Mouse (Mus musculus) hematopoietic stem cell, adult 5-6 weeks (primary cell): ENCODE data around the gene Rgs3. TPM values are rescaled to one million over a fixed set of nuclear protein-coding genes. Genes with fewer than 3 reads are reported as not detected.

ENCODE experiments used
- ATAC-seq, 2 experiments: fragments of 125-278 bp in 1 of 2; replicated peaks in 1 of 2; 2 replicates each; pipeline ENCODE4 v1.8.0; 2016 to 2017; ENCODE audit warnings: inconsistent platforms in 2 of 2, mild to moderate bottlenecking in 2 of 2, moderate number of reproducible peaks in 2 of 2, low read depth in 1 of 2, moderate TSS enrichment in 1 of 2; ENCODE audit not compliant: low FRiP score in 2 of 2, poor library complexity in 2 of 2, severe bottlenecking in 2 of 2, insufficient read depth in 1 of 2, low TSS enrichment in 1 of 2
- total RNA-seq: library from RNA; stranded (forward); fragments of 172-1452, 232-1000 nt; gene quantifications from 2 replicates; pipeline ENCODE4 v1.2.3, GENCODE M21; 2017

Rgs3 gene
- total RNA-seq, 1 experiment from 2014 or later: 23.7 TPM

DNA sequence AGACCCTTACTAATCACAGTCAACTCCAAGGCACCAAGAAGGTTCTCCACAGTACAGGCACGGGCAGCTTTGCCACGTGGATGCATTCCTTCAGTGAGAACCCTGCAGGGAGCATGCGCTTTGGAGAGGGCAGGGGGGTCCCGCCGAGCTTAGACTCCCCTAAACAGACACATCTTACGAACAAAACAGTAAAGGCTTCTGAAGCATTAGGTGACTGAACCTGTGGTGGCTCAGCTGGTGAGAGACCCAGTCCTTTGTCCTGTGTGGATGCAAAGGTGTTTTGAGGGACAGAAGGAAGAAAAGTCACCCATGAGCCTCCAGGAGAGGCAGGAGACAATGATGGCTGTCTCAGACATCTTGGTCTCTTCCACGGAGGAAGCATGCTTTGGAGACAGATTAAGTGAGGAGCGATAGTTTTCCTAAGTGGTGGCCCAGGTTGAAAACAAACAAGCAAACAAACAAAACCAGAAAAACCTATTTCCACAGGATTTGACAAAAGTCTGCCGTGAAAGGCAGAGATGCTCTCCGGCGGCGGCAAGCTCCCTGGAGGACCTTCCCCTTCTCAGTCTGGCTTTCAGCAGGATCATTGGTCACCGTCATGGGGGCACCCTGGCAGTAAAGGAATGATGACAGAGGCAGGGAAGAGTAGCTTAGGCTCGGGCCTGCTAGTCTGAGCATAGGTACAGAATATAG, 100.4 kb downstream of the Rgs3 start:
- no peak for ATAC-seq

DNA sequence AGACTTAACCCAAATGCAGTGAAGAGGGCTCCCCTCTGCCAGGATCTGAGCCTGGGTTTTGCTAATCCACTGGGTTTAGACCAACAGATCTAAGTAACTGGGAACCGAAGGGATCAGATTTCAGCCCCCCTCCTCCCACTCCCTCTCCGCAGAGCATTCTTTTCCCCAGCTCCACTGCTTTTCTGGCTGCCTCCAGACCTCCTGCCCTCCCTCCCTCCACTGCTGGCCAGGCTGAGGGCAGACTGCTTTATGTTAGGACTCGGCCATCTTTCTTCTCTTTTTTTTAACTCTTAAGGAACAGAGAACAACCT, 100.9 kb downstream of the Rgs3 start:
- no peak for ATAC-seq

DNA sequence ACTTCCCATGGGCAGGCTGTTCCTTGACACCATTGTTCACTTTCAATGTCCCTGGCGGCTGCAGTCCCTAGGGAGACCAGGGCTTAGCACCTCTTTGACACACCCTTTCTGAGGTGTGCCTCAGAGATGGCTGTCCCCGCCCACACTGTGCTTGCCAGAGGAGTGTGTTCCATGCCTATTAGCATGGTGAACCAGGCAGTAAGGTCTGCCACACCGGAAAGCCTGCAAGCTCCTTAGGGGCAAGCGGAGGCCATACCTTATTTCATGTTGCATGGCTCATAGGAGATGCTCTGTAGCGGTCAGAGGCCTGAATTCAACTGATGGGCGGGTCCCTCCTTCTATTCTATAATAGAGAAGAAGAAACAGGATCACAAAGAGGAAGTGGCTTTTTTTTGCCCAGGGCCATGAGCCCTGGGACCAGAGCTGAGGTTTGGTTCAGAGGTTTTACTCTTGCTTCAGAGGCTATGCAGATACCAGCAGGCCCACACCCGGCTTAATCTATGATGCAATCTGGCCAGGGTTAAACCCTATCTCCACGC, 101.7 kb downstream of the Rgs3 start:
- ATAC-seq: peak; percentile 90 to 91

DNA sequence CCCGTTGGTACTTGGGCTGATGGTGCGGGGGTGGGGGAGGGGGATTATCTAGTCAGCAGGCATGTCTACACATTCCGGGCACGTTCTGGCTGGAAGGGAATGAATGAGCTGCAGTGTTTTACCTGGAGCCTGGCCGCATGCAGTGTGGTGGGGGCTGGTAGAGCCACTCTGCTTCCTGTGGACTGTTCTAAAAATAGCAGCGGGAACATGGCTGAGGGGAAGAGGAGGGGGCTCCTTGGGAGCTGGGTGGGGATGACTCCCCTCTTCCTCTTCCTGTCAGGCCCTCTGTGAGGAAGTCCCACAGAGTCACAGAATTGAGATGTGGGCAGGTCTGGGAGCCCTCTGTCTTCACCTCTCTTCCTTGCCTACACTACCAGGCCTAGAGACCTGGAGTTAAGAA, 103.7 kb downstream of the Rgs3 start:
- ATAC-seq: peak; percentile 14 to 33; a peak in 3 of 4 replicates

DNA sequence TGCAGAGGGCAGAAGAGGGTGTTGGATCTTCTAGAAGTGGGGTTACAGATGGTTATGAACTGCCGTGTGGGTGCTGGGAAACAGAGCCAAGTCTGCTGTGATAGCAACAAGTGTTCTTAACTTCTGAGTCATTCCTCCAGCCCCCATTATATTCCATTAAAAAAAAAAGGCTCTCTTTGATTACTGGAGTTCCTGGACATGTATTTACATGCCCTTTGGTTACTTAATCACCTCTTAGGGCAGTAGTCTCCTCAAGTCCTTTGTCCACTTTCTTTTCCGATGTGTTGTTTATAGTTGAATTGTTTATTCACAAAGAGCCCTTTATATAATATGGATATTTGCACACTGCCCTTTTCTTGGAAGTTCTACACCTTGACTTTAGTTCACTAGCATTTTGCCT, 106.2 kb downstream of the Rgs3 start:
- ATAC-seq: no peak

DNA sequence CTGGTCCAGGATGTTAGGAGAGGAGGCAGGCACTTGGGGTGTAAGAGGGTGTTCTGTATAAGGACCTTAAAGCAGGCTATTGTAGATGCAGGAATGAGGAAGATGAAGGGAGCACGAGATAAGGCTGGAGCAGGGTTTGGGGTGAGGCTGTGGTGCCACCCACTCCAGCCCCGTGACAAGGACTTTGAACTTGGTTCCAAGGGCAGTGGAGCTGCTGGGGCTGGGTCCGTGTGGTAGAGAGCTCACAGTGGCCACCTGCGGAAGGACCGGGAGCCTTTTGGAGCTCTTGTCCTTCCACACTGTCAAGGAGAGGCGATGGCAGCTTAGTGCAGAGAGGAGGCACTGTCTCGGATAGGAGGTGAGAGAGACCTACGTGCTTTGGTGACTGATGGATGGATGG, 109.0 kb downstream of the Rgs3 start:
- no peak for ATAC-seq

DNA sequence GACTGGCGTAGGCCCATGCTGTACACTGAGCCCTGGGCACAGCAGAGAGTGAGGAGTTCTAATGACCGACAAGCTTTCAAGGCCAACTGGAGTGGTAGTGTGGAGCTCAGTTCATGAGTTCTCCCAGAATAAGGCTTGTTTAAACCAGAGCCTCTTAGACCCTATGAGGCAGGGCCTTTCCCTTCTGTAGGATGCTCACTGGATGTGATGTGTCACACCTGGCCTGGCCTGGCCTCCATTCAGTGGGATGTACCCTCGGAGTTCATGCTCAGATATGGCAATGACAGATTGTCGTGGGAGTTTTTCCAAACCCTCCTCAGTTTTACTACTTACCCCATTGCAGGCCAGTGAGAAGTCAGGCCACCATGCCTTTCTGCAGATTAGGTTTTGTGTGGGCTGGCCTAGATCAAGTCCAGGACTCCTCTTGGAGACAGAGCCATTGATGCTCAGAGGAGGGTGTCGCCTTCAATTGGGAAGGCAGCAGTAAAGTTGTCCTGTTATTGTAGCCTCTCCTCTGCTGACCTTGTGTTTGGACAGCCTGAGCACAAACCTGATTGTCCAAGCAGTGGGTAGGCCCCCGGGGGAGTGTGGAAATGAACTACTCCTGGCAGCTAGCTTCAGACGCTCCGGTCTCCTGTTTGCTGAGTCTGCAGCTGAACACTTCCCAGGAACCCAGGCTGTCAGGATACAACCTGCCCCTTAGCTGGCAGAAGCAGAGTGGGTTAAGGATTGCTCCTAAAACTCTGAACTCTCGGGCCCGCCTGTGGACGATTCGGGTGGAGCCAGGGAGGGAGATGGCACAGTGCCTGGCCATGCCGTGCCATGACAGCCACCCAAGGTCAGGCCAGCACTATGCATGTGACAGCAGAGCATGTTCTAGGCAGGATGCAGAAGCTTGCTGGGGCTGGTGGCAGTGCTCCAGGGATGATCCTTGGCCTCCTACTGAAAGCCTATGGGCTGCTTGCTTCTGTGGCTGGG, 109.7 kb downstream of the Rgs3 start:
- ATAC-seq: no peak

DNA sequence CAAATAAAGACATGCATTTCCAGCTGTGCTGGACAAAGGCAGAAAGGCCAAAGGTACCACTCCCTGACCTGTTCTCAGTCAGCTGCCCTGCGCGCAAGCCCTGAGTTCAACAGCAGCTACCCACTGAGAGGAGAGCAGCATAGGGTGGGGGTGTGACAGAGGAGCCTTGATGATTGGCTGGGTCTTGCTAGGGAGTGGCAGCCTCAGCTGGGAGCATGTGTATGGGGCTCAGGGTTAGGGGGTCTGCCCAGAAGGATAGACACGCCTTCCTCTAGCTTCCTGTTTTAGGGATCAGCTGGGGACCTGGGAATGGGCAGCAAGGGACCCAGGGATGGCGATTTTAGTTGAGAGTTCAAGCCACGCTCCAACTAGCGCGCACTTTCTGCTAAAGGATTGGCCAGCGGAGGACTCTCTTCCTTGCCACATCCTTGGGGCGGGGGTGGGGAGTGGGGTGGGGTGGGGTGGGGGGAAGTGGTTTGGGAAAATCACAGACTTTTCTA, 113.9 kb downstream of the Rgs3 start:
- no peak for ATAC-seq

DNA sequence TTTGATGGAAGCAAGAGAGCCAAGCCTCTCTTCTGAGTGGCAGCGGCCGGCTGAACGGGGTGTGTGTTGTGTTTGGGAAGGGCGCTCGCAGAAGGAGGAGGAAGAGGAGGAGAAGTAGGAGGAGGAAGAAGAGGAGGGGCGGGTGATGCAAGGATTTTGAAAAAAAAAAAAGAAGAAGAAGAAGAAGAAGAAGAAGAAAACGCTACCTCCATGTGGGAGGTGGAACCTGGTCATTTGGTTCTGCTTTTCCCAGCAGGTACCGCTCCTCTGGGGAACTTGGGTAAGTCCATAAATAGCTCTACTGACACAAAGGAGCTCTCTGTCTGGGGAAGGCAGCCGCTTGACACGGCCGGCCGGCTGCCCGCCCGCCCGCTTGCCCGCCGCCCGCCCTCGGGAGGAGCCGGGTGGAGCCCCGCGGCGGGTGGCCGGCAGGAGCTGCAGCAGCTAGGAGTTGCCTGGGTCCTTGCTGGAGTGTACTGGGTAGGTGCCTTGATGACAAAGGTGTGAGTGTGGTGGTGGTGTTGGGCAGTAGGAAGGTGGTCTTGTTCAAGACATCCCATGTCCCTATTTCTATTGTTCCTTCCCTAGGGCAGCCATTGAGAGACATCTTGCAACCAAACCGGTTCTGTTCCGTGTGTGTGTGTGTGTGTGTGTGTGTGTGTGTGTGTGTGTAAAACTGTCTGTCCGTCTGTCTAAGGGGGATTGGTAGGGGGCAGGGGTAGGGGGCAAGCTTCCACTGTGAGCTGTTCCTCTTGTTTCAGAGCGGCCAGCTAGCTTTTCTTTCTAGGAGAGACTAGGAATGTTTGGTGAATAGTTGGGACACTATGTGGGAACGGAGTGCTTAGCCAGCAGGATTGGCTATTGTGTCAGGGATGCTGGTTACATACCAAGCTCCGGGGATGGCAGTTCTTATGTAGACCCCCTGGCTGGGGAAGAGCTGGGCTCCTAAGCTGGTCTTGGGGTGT, 114.7 kb downstream of the Rgs3 start:
- ATAC-seq: peak; percentile 63 to 67; a peak in 3 of 4 replicates

DNA sequence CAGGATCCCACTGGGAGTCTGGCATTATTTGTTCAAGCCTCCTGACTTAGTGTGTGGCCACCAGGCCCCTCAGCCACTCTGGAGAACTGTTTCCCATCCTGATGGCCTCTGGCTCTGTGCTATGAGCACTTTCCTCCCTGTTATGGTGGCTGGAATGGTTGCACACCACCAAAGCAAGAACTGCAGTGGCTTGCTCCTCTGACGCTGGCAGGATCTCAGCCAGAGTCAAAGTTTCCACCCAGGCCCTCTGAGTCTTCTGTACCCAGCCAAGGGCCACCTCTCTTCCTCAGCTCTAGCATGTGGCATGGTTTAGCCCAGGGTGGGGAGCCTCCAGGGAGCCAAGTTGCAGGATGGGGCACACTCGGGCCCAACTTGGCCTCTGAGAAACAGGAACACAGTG, 115.7 kb downstream of the Rgs3 start:
- ATAC-seq: no peak

DNA sequence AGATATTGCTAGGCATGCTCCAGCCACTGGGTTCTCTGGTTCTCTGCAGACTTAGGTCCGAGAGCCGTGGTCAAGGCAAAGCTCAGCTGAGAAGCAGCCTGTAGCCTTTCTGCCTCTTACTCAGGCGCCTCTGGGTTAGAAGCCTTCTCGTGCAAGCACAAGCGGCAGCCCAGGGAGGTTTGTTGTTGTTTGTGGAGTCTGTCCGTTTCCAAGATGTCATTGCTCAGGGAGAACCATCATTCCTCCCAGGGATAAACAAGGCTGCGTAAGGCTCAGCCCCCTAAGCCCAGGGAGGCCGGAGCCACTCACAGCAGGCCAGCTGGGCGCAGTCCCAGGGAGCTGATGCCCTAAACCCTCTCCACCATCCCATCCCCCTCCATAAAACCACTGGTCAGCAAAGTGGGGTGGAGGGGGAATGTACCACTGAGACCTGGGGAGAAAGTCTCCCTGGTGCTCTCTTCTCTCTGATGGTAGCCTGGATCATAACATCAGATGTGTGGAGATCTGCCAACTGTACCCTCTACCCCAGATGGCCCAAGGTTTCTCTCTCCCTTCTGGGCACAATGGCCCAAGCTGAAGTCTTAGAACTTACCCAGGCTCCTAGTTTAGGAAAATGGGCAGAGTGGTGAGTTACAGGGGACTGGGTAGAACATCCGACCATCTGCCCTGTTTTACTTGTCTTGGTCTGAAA, 117.5 kb downstream of the Rgs3 start:
- ATAC-seq: no peak

DNA sequence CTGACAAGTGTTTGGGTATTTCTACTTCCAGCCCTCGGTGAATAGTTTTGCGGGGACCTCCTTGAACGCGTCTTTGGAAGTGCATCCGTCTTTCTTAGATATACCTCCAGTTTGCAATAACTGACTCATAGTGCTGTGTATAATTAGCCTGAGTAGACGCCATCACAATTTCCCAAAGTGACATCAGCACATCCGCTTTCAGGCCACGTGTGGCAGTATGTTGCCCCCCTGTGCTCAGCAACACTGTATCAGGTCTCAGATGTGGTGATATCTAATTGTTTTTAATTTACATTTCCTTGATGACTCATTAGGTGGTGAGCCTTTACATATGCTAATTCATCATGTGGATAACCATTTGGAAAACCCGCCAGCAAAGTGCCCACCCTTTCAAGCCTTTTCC, 119.5 kb downstream of the Rgs3 start:
- no peak for ATAC-seq

DNA sequence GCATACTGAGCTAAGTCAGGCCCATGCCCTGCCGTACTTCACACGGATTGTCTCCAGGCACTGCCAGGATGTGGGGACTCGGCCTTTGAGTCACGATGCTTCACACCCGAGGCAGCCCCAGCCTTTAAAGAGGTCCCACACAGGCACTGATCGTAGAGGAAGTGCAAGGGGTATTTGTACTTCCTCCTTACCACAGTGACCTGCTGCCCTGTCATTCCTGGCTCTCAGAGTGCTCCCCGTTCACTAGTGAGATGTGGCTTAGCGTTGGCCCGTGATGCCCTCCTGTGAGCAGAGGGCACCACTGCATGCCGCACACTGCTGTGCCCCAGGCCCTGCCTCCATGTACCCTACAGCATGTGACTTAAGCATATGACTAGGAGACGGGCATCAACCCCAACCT, 121.8 kb downstream of the Rgs3 start:
- peak; percentile 85 to 87 for ATAC-seq

DNA sequence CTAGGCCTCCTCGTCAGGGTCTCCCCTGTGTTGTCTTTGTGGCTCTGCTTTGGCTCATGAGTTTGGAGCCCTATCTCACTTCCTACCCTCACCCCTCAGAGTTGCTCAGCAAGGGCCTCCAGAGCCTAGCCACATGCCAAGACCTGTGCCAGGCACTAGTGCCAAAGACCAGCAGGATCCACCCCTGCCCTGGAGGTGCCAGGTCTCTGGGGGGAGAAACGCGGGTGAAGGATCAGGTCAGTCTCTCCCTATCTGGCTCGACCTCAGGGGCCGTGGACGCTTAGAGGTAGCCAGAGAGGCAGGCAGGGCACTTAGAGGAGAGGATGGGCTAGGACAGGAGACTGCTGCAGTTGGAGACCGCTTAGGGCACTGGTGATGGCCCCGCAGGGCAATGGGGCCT, 122.7 kb downstream of the Rgs3 start:
- no peak for ATAC-seq

DNA sequence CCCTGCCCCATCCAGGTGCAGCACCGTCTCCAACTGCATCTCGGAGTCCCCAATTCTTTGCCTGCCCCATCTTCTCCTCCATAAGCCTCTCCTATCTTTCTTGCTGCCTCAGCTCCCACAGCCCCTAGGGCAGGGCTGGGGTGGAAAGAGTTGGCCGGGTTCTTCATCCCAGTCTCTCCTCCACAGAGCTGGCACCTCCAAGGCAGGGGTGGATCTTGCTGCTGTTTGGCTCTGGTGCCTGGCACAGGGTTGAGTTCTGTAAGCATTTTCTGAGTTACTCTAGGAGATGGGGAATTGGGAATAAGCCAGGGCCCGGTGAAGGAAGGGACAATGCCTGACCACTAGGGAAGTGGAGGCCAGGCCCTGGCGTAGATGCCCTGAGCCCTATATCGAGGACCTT, 123.5 kb downstream of the Rgs3 start:
- no peak for ATAC-seq

DNA sequence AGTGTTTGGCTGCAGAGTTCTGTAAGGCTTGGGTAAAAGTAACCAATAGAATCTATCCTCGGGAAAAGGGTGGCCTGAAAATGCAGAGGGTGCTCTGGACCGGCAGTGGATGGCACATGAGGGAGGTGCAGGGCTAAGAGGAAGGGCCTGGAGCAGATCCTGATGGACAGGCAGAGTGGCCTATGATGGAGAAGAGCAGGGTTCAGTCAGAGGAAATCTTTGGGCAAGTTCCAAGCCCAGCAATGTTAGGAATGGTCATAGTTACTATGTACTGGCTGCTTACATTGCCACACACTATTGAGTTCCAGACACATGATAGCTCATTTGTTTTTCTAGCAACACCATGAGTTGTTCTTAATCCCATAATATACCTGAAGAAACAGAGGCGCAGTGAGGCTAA, 124.7 kb downstream of the Rgs3 start:
- no peak for ATAC-seq

DNA sequence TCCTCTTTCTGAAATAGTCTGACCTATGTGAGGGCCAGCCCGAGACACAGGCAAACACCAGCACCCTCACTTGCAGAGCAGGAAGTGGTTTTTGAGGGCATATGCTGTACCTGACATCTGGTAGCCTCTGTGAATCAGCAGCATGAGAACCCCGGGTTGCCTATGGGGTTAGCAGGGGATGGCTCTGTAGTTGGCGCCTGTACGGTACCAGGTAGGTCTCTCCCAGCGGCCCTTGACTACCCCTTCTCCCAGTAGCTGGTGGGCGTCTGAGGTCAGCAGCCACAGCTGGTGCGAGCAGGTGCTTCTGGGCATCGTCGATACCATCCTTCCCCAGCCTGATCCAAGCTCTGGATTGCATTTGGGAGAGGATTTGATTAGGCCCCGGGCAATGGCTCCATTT, 125.6 kb downstream of the Rgs3 start:
- peak; percentile 70 to 72 for ATAC-seq
